Mouse (Mus musculus) frontal cortex, postnatal 36 days (tissue): ENCODE measurements around the gene Dohh.

Source experiments
- DNase-seq, 2 experiments: peaks; one replicate each; pipeline ENCODE4 v3.0.0; 2022; ENCODE audit warnings: low spot score in 2 of 2

Dohh gene

GRCm38 (mm10) chr10:81404720-81405119 lies 20.5 kb downstream of the Dohh start:
- DNase-seq, result no peak

DNA sequence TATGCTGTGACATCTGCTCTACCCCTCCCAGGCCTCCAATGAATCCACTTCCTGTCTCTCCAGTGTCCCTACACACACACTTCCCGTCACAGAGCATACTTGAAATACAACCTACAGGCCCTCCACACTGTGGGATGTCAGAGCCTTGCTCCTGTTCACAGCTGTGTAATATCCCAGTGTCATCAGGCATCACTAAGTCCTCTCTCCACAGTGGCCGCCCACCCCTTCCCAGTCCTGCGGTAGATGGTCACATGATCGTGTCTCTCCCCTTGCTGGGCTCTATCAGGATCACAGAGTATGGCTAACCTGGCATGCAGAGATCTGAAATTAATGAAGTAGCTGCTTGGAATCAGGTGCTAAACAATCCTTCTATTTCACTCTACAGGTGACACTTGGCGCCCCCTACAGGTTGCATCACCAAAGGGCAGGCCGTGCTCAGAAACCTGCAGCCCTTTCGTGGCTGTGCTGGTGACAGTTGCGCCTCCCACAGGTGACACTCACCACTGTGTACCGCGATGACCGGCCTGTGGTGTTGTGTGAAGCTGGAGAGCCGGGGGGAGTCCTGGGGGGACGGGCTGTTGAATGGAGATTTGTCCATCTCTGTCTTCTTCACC lies 21.5 kb downstream of the Dohh start:
- DNase-seq, result peak in 1 of 2 experiments; percentile 64

DNA sequence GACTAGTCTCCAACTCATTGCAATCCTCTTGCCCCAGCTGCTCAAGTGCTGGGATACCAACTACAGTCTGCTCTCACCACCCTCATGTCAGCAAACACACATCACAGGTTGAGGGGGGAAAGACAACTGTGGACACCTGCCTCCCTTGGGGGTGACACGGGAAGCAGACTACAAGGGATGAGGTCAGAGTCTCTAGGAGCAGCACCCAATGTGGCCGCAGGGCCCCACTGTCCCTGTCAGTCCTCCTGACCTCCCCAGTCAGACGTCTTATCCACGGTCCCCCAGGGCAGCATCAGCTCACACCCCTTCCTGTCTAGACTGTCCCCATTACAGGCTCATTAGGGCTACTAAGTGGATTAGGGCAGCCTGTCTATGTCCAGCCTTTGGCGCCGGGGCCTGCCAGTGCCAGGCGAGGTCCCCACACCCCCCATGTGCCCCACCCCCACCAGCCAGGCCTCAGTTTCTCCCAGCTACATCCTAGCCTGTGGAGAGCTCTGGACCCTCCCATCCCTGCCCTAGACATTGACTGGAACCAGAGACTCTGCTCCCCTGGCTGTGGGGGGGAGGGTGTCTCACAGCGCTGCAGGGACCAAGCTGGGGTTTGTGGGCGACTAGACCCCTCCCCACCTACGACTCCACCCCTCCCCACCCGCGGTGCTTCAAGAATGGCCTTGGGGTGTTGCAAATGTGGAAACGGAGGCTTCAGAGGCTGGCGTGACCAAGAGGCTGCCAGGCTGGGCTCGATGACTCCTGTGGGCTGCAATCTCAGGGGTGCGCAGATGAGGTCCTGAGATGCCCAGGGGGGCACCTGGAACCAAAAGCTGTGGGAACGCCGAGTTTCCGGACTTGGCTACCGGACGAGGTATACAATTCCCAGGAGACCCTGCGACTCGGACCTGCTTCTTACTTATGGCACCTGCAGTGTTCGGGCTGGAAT lies 22.5 kb downstream of the Dohh start:
- no peak for DNase-seq

GRCm38 (mm10) chr10:81407539-81408423 lies 23.6 kb downstream of the Dohh start:
- peak; percentile 78 to 81 for DNase-seq

DNA sequence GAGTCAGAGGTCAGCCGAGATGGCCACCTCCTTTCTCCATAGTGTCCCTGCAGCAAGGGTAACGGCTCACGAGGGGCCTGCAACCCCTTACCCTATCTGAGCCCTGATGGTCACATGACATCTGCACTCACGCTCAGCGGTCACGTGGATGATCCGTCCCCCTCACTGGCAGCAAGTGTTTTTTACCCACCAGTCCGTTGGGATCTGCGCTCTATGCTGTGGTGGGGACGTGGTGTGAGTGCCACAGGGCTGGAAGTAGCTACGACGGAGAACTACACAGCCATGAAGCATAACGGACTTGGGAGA lies 24.1 kb downstream of the Dohh start:
- no peak for DNase-seq

DNA sequence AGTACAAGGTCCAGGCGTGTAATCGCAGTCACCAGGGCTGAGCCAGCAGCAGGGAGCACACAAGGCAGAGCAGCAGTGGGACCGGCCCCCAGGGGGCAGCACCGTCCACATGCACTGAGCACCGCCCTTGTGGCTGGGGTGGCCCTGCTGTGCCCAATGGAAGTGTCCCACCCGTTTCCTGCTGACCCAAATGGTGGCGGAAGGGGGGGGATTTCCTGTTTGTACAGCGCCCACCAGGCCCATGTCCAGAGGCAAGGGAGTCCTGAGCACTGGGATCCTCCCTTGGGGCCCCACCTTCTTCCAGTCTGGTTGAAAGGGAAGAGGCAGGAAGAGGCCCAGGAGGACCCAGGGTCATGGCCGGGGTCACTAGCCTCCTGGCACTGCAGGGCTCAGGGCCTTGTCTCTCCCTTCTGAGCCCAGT lies 24.7 kb downstream of the Dohh start:
- DNase-seq, result no peak

DNA sequence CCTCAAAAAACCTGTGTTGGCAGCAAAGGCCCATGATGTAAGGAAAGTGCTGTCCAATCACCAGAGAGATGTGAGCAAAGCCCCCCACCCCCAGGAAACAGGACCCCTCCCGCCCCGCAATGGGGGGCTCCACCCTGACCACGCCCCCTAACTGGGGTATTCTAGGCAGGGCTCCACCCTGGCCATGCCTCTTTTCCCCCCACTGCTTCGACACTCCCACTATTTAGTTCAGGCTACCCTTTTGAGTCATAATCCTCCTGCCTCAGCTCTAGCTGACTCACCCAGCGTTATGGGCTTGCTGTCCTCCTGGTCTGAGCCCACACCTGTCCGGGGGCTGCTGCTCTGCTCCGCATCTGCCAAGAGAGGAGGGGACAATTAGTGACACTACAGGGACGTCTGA lies 25.1 kb downstream of the Dohh start:
- DNase-seq, result no peak

DNA sequence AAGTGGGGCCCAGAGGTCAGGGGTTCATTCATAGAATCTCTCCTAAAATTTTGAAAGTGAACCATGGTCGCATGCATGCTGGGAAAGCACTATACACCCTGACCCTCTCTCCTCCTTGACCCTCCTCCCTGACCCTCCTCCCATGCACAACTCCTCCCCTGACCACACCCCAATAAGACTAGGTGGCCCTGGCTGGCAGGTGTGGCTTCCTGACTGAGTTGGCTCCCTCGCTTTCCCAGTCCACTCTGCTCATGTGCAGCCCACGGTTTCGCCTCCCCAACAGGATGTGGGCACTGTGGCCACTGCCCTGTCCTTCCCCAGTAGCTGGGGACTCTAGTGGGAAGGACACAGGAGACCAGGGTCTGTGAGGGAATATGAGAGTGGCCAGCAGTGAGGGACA lies 26.1 kb downstream of the Dohh start:
- DNase-seq, result no peak

DNA sequence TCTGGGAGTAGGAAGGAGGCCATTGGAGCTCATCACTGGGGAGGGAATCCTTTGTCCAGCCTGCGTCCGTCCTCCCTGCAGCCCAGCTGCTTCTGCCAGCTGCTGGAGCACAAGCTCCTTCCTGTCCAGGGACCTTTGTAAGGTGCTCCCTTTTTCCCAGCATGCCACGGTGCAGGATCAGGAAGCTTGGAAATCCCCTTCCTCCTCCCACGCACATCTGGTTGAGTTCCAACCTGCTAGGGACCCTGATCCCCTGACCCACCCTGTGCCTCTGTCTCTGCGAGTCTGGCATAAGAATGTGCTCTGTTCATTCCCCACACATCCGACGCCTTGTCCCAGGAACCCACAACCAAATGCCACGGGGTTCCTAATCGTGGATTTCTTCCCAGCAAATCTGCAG lies 26.8 kb downstream of the Dohh start:
- DNase-seq, result no peak

GRCm38 (mm10) chr10:81411471-81412400 lies 27.5 kb downstream of the Dohh start:
- peak in 1 of 2 experiments; percentile 77 for DNase-seq

- no peak for DNase-seq
Measured at GRCm38 (mm10) chr10:81412586-81413309, 28.5 kb downstream of the Dohh start.

GRCm38 (mm10) chr10:81413310-81414261 lies 29.4 kb downstream of the Dohh start:
- peak in 1 of 2 experiments; percentile 81 for DNase-seq

DNA sequence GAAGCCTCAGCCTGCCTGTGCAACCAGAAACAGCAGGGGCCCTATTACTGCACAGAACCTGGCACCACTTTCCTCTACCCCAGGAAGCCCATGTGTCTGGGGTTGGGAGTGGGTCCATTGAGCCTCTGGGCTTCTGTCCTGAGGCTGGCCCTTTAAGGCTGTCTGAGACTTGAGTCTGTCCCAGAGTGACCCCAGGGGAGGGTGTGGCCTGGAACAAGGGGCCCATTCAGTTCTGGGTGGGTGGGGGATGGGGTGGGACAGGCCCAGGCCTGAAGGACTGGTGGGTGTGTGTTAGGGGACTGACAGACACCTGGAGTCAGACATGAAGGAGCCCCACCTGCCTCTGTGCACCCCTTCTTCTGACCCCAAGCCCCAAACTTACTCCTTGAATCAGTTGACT lies 30.5 kb downstream of the Dohh start:
- no peak for DNase-seq

GRCm38 (mm10) chr10:81415146-81415545 lies 30.9 kb downstream of the Dohh start:
- DNase-seq, result no peak

DNA sequence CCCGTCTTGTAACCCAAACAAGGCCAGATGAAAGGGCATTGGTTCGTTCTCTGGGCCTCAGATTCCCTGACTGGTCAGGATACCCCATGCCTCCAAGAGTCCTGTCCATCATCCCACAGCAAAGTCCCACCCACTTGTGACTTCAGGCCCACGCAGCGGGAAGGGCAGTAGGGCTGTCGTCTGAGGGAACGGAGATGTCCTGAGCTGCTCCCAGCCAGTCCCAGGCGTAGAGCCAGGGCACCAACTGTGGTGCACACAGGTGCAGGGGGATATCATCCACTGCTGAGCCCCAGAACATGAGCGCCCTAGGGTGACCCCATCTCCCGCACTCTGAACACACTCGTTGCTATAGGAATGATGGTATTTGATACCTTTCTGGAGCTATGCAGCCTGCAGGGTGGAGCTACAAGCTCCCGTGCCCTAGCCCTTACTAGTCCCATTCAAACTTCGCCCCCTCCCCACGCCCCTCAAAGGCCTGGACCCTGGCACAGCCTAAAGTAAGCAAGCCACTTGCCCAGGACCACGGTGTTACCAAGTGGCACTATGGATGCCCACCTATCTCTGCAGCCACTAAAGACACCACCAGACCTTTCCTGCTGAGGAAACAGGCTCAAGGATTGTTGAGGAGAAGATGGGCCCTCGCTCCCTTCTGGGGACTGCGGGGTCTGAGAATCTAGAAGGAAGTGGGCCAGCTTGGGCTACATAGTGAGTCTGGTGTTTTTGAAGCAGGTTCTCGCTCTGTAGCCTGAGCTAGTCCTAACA lies 31.5 kb downstream of the Dohh start:
- no peak for DNase-seq

GRCm38 (mm10) chr10:81416581-81417226 lies 32.5 kb downstream of the Dohh start:
- peak; percentile 82 to 90 for DNase-seq

- DNase-seq, result no peak
Measured at GRCm38 (mm10) chr10:81417227-81418215, 33.3 kb downstream of the Dohh start.
